11 mouse cellular contexts compared by ENCODE assay signal in the genomic region with DNA sequence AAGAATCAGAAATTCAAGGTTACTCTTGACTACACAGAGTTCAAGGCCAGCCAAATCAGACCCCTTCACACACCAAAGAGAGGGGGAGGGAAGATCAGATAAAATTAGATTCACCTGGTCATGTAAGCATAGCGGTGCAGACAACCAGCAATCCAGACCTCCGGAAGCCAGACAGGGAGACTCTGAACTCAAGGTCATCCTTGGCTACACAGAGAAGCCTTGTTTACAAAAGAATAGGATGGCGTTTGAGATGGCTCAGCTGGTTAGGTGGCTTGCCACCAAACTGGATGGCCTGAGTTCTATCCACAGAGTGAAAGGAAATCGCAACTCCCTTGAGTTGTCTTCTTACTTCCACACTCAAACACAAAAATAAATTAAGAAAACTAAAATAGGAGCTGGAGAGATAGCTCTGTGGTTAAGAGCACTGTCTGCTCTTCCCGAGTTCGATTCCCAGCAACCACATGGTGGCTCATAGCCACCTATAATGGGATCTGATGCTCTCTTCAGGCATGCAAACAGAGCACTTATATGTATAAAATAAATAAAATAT. TPM values are rescaled to one million over a fixed set of nuclear protein-coding genes. Genes with fewer than 3 reads are reported as not detected.
DNase-seq lines count a peak whose midpoint lies in the region; ATAC-seq and TF ChIP-seq lines count a peak whose summit lies in the region.
"Had no signal": no experiment of that assay in that cellular context is flagged by ENCODE, and none has a peak within 500 bp of the region (broad histone marks: within the 10 kb centered on the region; RNA-seq: fewer than 3 reads in every experiment).

No protein-coding gene starts in this region.

- H3K27me3 ChIP-seq in hindbrain, embryonic 15.5 days: no peaks in the 10 kb centered on the region
- no peaks in the 10 kb centered on the region for H3K27me3 ChIP-seq in hindbrain, embryonic 11.5 days (ENCODE audit: control insufficient read depth, insufficient read depth, low read length)
- H3K27me3 ChIP-seq in E14TG2a.4 (ENCODE audit: insufficient read depth, low read length): no peaks in the 10 kb centered on the region
- H3K27me3 ChIP-seq in liver, postnatal 0 days (ENCODE audit: insufficient read depth, low read length): no peaks in the 10 kb centered on the region

- no peak for TF ChIP-seq CTCF in E14TG2a.4 (conservative IDR thresholded peaks at IDR 0.05; ENCODE audit: low read length)
- TF ChIP-seq CTCF in liver, postnatal 0 days (IDR thresholded peaks at IDR 0.05; ENCODE audit: low read depth): no peak

- peaks cover 18% of the 10 kb centered on the region for H3K36me3 ChIP-seq in hindbrain, embryonic 15.5 days
- H3K36me3 ChIP-seq in hindbrain, embryonic 11.5 days (ENCODE audit: control insufficient read depth, insufficient read depth, low read length): no peaks in the 10 kb centered on the region
- peaks cover 27% of the 10 kb centered on the region for H3K36me3 ChIP-seq in E14TG2a.4 (ENCODE audit: insufficient read depth, low read length)
- peaks cover 21% of the 10 kb centered on the region for H3K36me3 ChIP-seq in liver, postnatal 0 days (replicated peaks; ENCODE audit: insufficient read depth, low read length)

- no peak for TF ChIP-seq EP300 in liver, postnatal 0 days (IDR thresholded peaks at IDR 0.05; ENCODE audit: low read depth)

- H3K9ac ChIP-seq in hindbrain, embryonic 15.5 days: no peak overlapping the region
- H3K9ac ChIP-seq in hindbrain, embryonic 11.5 days (ENCODE audit: low read depth, low read length): no peak overlapping the region
- H3K9ac ChIP-seq in liver, postnatal 0 days (replicated peaks): no peak overlapping the region

- H3K4me2 ChIP-seq in hindbrain, embryonic 15.5 days: peak overlapping the region; percentile 73
- no peak overlapping the region for H3K4me2 ChIP-seq in hindbrain, embryonic 11.5 days (replicated peaks; ENCODE audit: low read depth, low read length)
- H3K4me2 ChIP-seq in liver, postnatal 0 days (ENCODE audit: low read depth, low read length): no peak overlapping the region

- H3K27ac ChIP-seq in hindbrain, embryonic 15.5 days (replicated peaks): no peak overlapping the region
- H3K27ac ChIP-seq in hindbrain, embryonic 11.5 days (ENCODE audit: low read depth, low read length): no peak overlapping the region
- H3K27ac ChIP-seq in liver, postnatal 0 days (ENCODE audit: low read depth): 0 out of 2 replicates have a peak overlapping the region, but pooled peaks have one; percentile 11

- no peak overlapping the region for H3K4me3 ChIP-seq in hindbrain, embryonic 15.5 days
- H3K4me3 ChIP-seq in hindbrain, embryonic 11.5 days (ENCODE audit: low read depth, low read length): no peak overlapping the region
- H3K4me3 ChIP-seq in E14TG2a.4 (replicated peaks; ENCODE audit: low read length): peak overlapping the region; percentile 93
- H3K4me3 ChIP-seq in liver, postnatal 0 days (ENCODE audit: low read depth, low read length): no peak overlapping the region

- DNase-seq in hindbrain, embryonic 11.5 days (ENCODE audit: low spot score): no peak
- peak; percentile 75 for DNase-seq in ZHBTc4 (ENCODE audit: low read depth, low spot score)
- no peak for DNase-seq in liver, postnatal 0 days
- no peak for DNase-seq in kidney, adult 18-20 months
- DNase-seq in cerebellum, postnatal 4 days (ENCODE audit: low spot score in 2 of 2): no peak
- DNase-seq: cerebellum, adult 9-11 months; heart, adult 18-20 months; left cerebral cortex, postnatal 4 days; thymus, postnatal 14 days had no signal

- no peaks in the 10 kb centered on the region for H3K9me3 ChIP-seq in hindbrain, embryonic 15.5 days
- H3K9me3 ChIP-seq in hindbrain, embryonic 11.5 days (ENCODE audit: control insufficient read depth, low read length): no peaks in the 10 kb centered on the region
- H3K9me3 ChIP-seq in E14TG2a.4 (ENCODE audit: low read length): no peaks in the 10 kb centered on the region
- H3K9me3 ChIP-seq in liver, postnatal 0 days (ENCODE audit: low read length): no peaks in the 10 kb centered on the region

- peaks cover 14% of the 10 kb centered on the region for H3K4me1 ChIP-seq in hindbrain, embryonic 15.5 days (replicated peaks)
- H3K4me1 ChIP-seq in hindbrain, embryonic 11.5 days (replicated peaks; ENCODE audit: control insufficient read depth, insufficient read depth, low read length): no peaks in the 10 kb centered on the region
- peaks cover 34% of the 10 kb centered on the region for H3K4me1 ChIP-seq in E14TG2a.4 (replicated peaks; ENCODE audit: low read depth, low read length)
- peaks cover 12% of the 10 kb centered on the region for H3K4me1 ChIP-seq in liver, postnatal 0 days (ENCODE audit: insufficient read depth)

- no peak for ATAC-seq in hindbrain, embryonic 15.5 days (ENCODE audit: low FRiP score, low read depth)
- no peak for ATAC-seq in hindbrain, embryonic 11.5 days (ENCODE audit: low FRiP score)
- ATAC-seq in liver, postnatal 0 days: no peak

- WGBS in hindbrain, embryonic 15.5 days: 75% methylated on average over 6 of the region's 6 CpGs
- WGBS in hindbrain, embryonic 11.5 days: 73% methylated on average over 6 of the region's 6 CpGs
- WGBS in liver, postnatal 0 days (ENCODE audit: insufficient replicate concordance): 65% methylated on average over 6 of the region's 6 CpGs

RNA-seq across cellular contexts. Expression of a gene that starts 0.8 kb away (rescaled TPM):
- 109 and 114 TPM in 2 replicates for polyA plus RNA-seq in hindbrain, embryonic 15.5 days (2015; fragmentation: Nextera tagmentation; extraction: Ambion mirVana)
- 120 and 132 TPM in 2 replicates for polyA plus RNA-seq in hindbrain, embryonic 11.5 days (2014; fragmentation: Nextera tagmentation; extraction: Ambion mirVana)
- 54.6 and 55.0 TPM in 2 replicates for polyA plus RNA-seq in liver, postnatal 0 days (2015; fragmentation: Nextera tagmentation; extraction: Ambion mirVana)

RNA-seq across cellular contexts. Expression of a gene that starts 14.1 kb away (rescaled TPM):
- polyA plus RNA-seq in hindbrain, embryonic 15.5 days (2015; fragmentation: Nextera tagmentation; extraction: Ambion mirVana): 3.4 and 3.9 TPM in 2 replicates
- 4.3 and 4.5 TPM in 2 replicates for polyA plus RNA-seq in hindbrain, embryonic 11.5 days (2014; fragmentation: Nextera tagmentation; extraction: Ambion mirVana)
- 12.7 and 13.6 TPM in 2 replicates for polyA plus RNA-seq in liver, postnatal 0 days (2015; fragmentation: Nextera tagmentation; extraction: Ambion mirVana)

RNA-seq across cellular contexts. Expression of a gene that starts 25.1 kb away (rescaled TPM):
- 8.5 and 10.8 TPM in 2 replicates for polyA plus RNA-seq in hindbrain, embryonic 15.5 days (2015; fragmentation: Nextera tagmentation; extraction: Ambion mirVana)
- polyA plus RNA-seq in hindbrain, embryonic 11.5 days (2014; fragmentation: Nextera tagmentation; extraction: Ambion mirVana): 23.4 TPM in 2 replicates
- 2.4 and 3.1 TPM in 2 replicates for polyA plus RNA-seq in liver, postnatal 0 days (2015; fragmentation: Nextera tagmentation; extraction: Ambion mirVana)

RNA-seq across cellular contexts. Expression of a gene that starts 27.4 kb away (rescaled TPM):
- not detected in 2 replicates for polyA plus RNA-seq in hindbrain, embryonic 15.5 days (2015; fragmentation: Nextera tagmentation; extraction: Ambion mirVana)
- 5.4 and 5.7 TPM in 2 replicates for polyA plus RNA-seq in hindbrain, embryonic 11.5 days (2014; fragmentation: Nextera tagmentation; extraction: Ambion mirVana)
- polyA plus RNA-seq in liver, postnatal 0 days (2015; fragmentation: Nextera tagmentation; extraction: Ambion mirVana): 57.7 and 58.5 TPM in 2 replicates

RNA-seq across cellular contexts. Expression of a gene that starts 30.1 kb away (rescaled TPM):
- polyA plus RNA-seq in hindbrain, embryonic 15.5 days (2015; fragmentation: Nextera tagmentation; extraction: Ambion mirVana): 1.7 and 2.6 TPM in 2 replicates
- polyA plus RNA-seq in hindbrain, embryonic 11.5 days (2014; fragmentation: Nextera tagmentation; extraction: Ambion mirVana): 0.24 TPM in 1 of 2 replicates, not detected in the other
- polyA plus RNA-seq in liver, postnatal 0 days (2015; fragmentation: Nextera tagmentation; extraction: Ambion mirVana): 0.05 and 0.08 TPM in 2 replicates
